8 mouse cellular contexts compared by ENCODE assay signal in genomic region chr6:70844896-70845646, GRCm38 (mm10). TPM values are rescaled to one million over a fixed set of nuclear protein-coding genes. Genes with fewer than 3 reads are reported as not detected.
DNase-seq lines count a peak whose midpoint lies in the region; ATAC-seq lines count a peak whose summit lies in the region.

No protein-coding gene starts in this region.

- peak overlapping the region; percentile 89 for H3K27ac ChIP-seq in forebrain, embryonic 13.5 days
- H3K27ac ChIP-seq in limb, embryonic 13.5 days = peak overlapping the region; percentile 81
- H3K27ac ChIP-seq in neural tube, embryonic 13.5 days (replicated peaks) = peak overlapping the region; percentile 94

- peak overlapping the region; percentile 87 for H3K9ac ChIP-seq in forebrain, embryonic 13.5 days
- peak overlapping the region; percentile 87 for H3K9ac ChIP-seq in limb, embryonic 13.5 days
- peak overlapping the region; percentile 87 for H3K9ac ChIP-seq in neural tube, embryonic 13.5 days

- peak overlapping the region; percentile 72 for H3K4me2 ChIP-seq in forebrain, embryonic 13.5 days
- peak overlapping the region; percentile 71 for H3K4me2 ChIP-seq in limb, embryonic 13.5 days (replicated peaks)
- H3K4me2 ChIP-seq in neural tube, embryonic 13.5 days = peak overlapping the region; percentile 80

- no peak for ATAC-seq in forebrain, embryonic 13.5 days
- no peak for ATAC-seq in limb, embryonic 13.5 days (ENCODE audit: low FRiP score, low read depth)
- peak; percentile 28 for ATAC-seq in neural tube, embryonic 13.5 days (ENCODE audit: low read depth)

- peak overlapping the region; percentile 90 for H3K4me3 ChIP-seq in forebrain, embryonic 13.5 days
- peak overlapping the region; percentile 90 for H3K4me3 ChIP-seq in limb, embryonic 13.5 days
- peak overlapping the region; percentile 89 for H3K4me3 ChIP-seq in neural tube, embryonic 13.5 days

- no peaks in the 10 kb centered on the region for H3K9me3 ChIP-seq in forebrain, embryonic 13.5 days (replicated peaks)
- H3K9me3 ChIP-seq in limb, embryonic 13.5 days = no peaks in the 10 kb centered on the region
- H3K9me3 ChIP-seq in neural tube, embryonic 13.5 days = no peaks in the 10 kb centered on the region

- intact Hi-C loops in heart, postnatal 25 days (cut with DNase I) = loop anchor here (2.0 kb wide), 1 partner anchor 36 kb away; no protein-coding TSS in a partner anchor

- peak; percentile 12 to 27 for DNase-seq in heart, adult 9 months (ENCODE audit: low spot score in 2 of 2)
- DNase-seq in heart, postnatal 25 days (ENCODE audit: low spot score) = no peak
- DNase-seq in A20 (ENCODE audit: low read depth, low spot score) = peak; percentile 52
- peak; percentile 29 for DNase-seq in NIH3T3 (ENCODE audit: low read depth)
- no peak for DNase-seq in frontal cortex, postnatal 14 days (ENCODE audit: low spot score in 2 of 2)

- H3K27me3 ChIP-seq in forebrain, embryonic 13.5 days = no peaks in the 10 kb centered on the region
- no peaks in the 10 kb centered on the region for H3K27me3 ChIP-seq in limb, embryonic 13.5 days
- H3K27me3 ChIP-seq in neural tube, embryonic 13.5 days = no peaks in the 10 kb centered on the region

- H3K4me1 ChIP-seq in forebrain, embryonic 13.5 days = peaks cover 34% of the 10 kb centered on the region
- H3K4me1 ChIP-seq in limb, embryonic 13.5 days = peaks cover 39% of the 10 kb centered on the region
- H3K4me1 ChIP-seq in neural tube, embryonic 13.5 days (replicated peaks) = peaks cover 49% of the 10 kb centered on the region

- no peaks in the 10 kb centered on the region for H3K36me3 ChIP-seq in forebrain, embryonic 13.5 days (ENCODE audit: poor library complexity, severe bottlenecking)
- no peaks in the 10 kb centered on the region for H3K36me3 ChIP-seq in limb, embryonic 13.5 days
- no peaks in the 10 kb centered on the region for H3K36me3 ChIP-seq in neural tube, embryonic 13.5 days

- under 1% methylated on average over 38 of the region's 38 CpGs for WGBS in forebrain, embryonic 13.5 days
- WGBS in limb, embryonic 13.5 days = 2% methylated on average over 38 of the region's 38 CpGs
- WGBS in neural tube, embryonic 13.5 days = 1% methylated on average over 38 of the region's 38 CpGs

RNA-seq across cellular contexts. Expression of gene Eif2ak3, which starts 0.8 kb away (rescaled TPM):
- total RNA-seq in heart, postnatal 25 days (2021) = 1 to 10 TPM; 7.9 to 9.3 TPM
- 12.4 and 12.6 TPM in 2 replicates for polyA plus RNA-seq in forebrain, embryonic 13.5 days (2015; fragmentation: Nextera tagmentation; extraction: Ambion mirVana)
- polyA plus RNA-seq in limb, embryonic 13.5 days (2015; fragmentation: Nextera tagmentation; extraction: Ambion mirVana) = 11.8 and 12.8 TPM in 2 replicates
- 14.9 and 17.3 TPM in 2 replicates for polyA plus RNA-seq in neural tube, embryonic 13.5 days (2015; fragmentation: Nextera tagmentation; extraction: Ambion mirVana)

RNA-seq across cellular contexts. Expression of gene Rpia, which starts 53.0 kb away (rescaled TPM):
- total RNA-seq in heart, postnatal 25 days (2021) = 10 to 100 TPM; 11.3 to 13.9 TPM
- polyA plus RNA-seq in forebrain, embryonic 13.5 days (2015; fragmentation: Nextera tagmentation; extraction: Ambion mirVana) = 3.4 and 4.2 TPM in 2 replicates
- 2.2 and 2.5 TPM in 2 replicates for polyA plus RNA-seq in limb, embryonic 13.5 days (2015; fragmentation: Nextera tagmentation; extraction: Ambion mirVana)
- 3.2 and 3.6 TPM in 2 replicates for polyA plus RNA-seq in neural tube, embryonic 13.5 days (2015; fragmentation: Nextera tagmentation; extraction: Ambion mirVana)

Comparison
In these comparisons a context has a peak if more than half of its experiments do, and no peak if none do; other contexts are left out.
1. DNase-seq: peak in heart, adult 9 months (2 of 2), A20 (single experiment) and NIH3T3 (single experiment); none in heart, postnatal 25 days (single experiment) and frontal cortex, postnatal 14 days (0 of 2).
2. Peak in every context shown above with its lines, with median percentiles within 50 percentile points of each other: H3K27ac ChIP-seq, H3K4me2 ChIP-seq, H3K4me3 ChIP-seq and H3K9ac ChIP-seq.